Mouse (Mus musculus): ENCODE data around the gene Cops4. TPM values are rescaled to one million over a fixed set of nuclear protein-coding genes. Genes with fewer than 3 reads are reported as not detected.

Gene Cops4
- 155 and 162 TPM in 2 replicates for polyA plus RNA-seq (2015; fragmentation: Nextera tagmentation; extraction: Ambion mirVana)

GRCm38 (mm10) chr5:100518049-100519026 lies at the start of gene Cops4:
TSS of gene Cops4 (plus strand) at chr5:100518309.

GRCm38 (mm10) chr5:100500458-100500961 lies 17.6 kb upstream of the Cops4 start, which contains the start of gene Lin54:
TSS of gene Lin54 (minus strand) at chr5:100500639.

GRCm38 (mm10) chr5:100572069-100572468 lies 54.0 kb downstream of the Cops4 start, which contains the start of gene Plac8:
TSS of gene Plac8 (minus strand) at chr5:100572245.

Small RNA genes within 50 kb of the gene (microRNA-seq; reads per million reads assigned to microRNA genes)
- gene Gm23222: not detected

Other genes starting within 250 kb of the Cops4 start
- gene Sec31a, start 102.1 kb upstream of the Cops4 start, polyA plus RNA-seq (2015; fragmentation: Nextera tagmentation; extraction: Ambion mirVana): 72.1 and 72.8 TPM in 2 replicates
- gene Lin54, start 17.7 kb upstream of the Cops4 start, polyA plus RNA-seq (2015; fragmentation: Nextera tagmentation; extraction: Ambion mirVana): 6.4 and 6.9 TPM in 2 replicates
- 3.4 and 4.4 TPM in 2 replicates for gene Plac8, start 53.9 kb downstream of the Cops4 start, polyA plus RNA-seq (2015; fragmentation: Nextera tagmentation; extraction: Ambion mirVana)
- gene Coq2, start 156.8 kb downstream of the Cops4 start, polyA plus RNA-seq (2015; fragmentation: Nextera tagmentation; extraction: Ambion mirVana): 63.3 and 73.8 TPM in 2 replicates
- gene Hpse, start 201.4 kb downstream of the Cops4 start, polyA plus RNA-seq (2015; fragmentation: Nextera tagmentation; extraction: Ambion mirVana): 1.0 and 1.2 TPM in 2 replicates

Measured in neural tube, postnatal 0 days (tissue).